11 mouse cellular contexts compared by ENCODE assay signal in the genomic region with DNA sequence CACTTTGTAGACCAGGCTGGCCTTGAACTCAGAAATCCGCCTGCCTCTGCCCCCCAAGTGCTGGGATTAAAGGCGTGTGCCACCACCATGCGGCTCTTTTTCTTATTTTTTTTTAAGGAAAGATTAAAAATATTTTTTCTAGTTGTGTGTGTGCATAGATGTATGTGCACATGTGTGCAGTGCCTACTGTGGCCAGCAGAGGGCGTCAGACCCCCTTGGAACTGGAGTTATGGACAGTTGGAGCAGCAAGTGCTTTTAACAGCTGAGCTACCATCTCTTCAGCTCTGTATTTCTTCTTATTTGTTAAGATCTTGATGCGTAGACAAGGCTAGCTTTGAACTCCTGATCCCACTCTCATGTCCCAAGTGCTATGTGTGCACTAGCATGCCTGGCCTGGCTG. TPM values are rescaled to one million over a fixed set of nuclear protein-coding genes. Genes with fewer than 3 reads are reported as not detected.
DNase-seq lines count a peak whose midpoint lies in the region; ATAC-seq and TF ChIP-seq lines count a peak whose summit lies in the region.
"Had no signal": no experiment of that assay in that cellular context is flagged by ENCODE, and none has a peak within 500 bp of the region (broad histone marks: within the 10 kb centered on the region; RNA-seq: fewer than 3 reads in every experiment).

No protein-coding gene starts in this region.

- no peak overlapping the region for H3K4me3 ChIP-seq in lung, embryonic 14.5 days (ENCODE audit: low read depth, low read length)
- H3K4me3 ChIP-seq: heart, embryonic 13.5 days had no signal

- 68% methylated on average over 5 of the region's 5 CpGs for WGBS in lung, embryonic 14.5 days

- H3K9ac ChIP-seq in lung, embryonic 14.5 days, result no peak overlapping the region
- H3K9ac ChIP-seq: heart, embryonic 13.5 days had no signal

- H3K4me2 ChIP-seq in lung, embryonic 14.5 days, result no peak overlapping the region
- H3K4me2 ChIP-seq: heart, embryonic 13.5 days had no signal

- TF ChIP-seq CTCF in lung, embryonic 14.5 days (IDR thresholded peaks at IDR 0.05; ENCODE audit: low read depth), result peak; percentile 62

- H3K4me1 ChIP-seq in lung, embryonic 14.5 days (ENCODE audit: insufficient read depth), result no peaks in the 10 kb centered on the region

- H3K9me3 ChIP-seq in lung, embryonic 14.5 days (ENCODE audit: low read depth, low read length), result no peaks in the 10 kb centered on the region

- H3K36me3 ChIP-seq in lung, embryonic 14.5 days (ENCODE audit: insufficient read depth), result no peaks in the 10 kb centered on the region; the same call in 1 of the 2 replicates

- no peak for ATAC-seq in lung, embryonic 14.5 days (ENCODE audit: insufficient read depth)

- no peaks in the 10 kb centered on the region for H3K27me3 ChIP-seq in lung, embryonic 14.5 days (ENCODE audit: insufficient read depth, low read length)
- H3K27me3 ChIP-seq: heart, embryonic 13.5 days had no signal

- DNase-seq in cerebellum, postnatal 14 days, result peak; percentile 36 to 78
- DNase-seq in cerebellum, adult 11 months, result no peak
- no peak for DNase-seq in lung, embryonic 14.5 days
- no peak for DNase-seq in lung, adult 18-20 months
- peak; percentile 38 for DNase-seq in c-Kit-positive CD71-positive TER-119-positive erythroid progenitor cells, embryonic 14.5 days (ENCODE audit: low spot score)
- peak; percentile 60 for DNase-seq in thymus, postnatal 14 days
- no peak for DNase-seq in layer of hippocampus, adult 9-10 months (ENCODE audit: low spot score)
- DNase-seq in layer of hippocampus, postnatal 25 days (ENCODE audit: extremely low spot score in 1 of 2, low spot score in 1 of 2), result no peak
- DNase-seq: cerebellum, adult 11-12 months had no signal

- H3K27ac ChIP-seq in lung, embryonic 14.5 days (ENCODE audit: low read depth), result no peak overlapping the region
- H3K27ac ChIP-seq: heart, embryonic 13.5 days; macrophage had no signal

RNA-seq across cellular contexts. Expression of gene Pafah2, which starts 13.2 kb away (rescaled TPM):
- polyA plus RNA-seq in lung, embryonic 14.5 days (2014; fragmentation: Nextera tagmentation; extraction: Ambion mirVana), result 10.5 and 12.2 TPM in 2 replicates
- 1 to 10 TPM; 5.0 to 7.6 TPM for total RNA-seq in layer of hippocampus, postnatal 25 days (2021)

RNA-seq across cellular contexts. Expression of gene Extl1, which starts 25.6 kb away (rescaled TPM):
- polyA plus RNA-seq in lung, embryonic 14.5 days (2014; fragmentation: Nextera tagmentation; extraction: Ambion mirVana), result 2.9 and 3.7 TPM in 2 replicates
- total RNA-seq in layer of hippocampus, postnatal 25 days (2021), result 10 to 100 TPM; 46.8 TPM

RNA-seq across cellular contexts. Expression of gene Stmn1, which starts 58.8 kb away (rescaled TPM):
- polyA plus RNA-seq in lung, embryonic 14.5 days (2014; fragmentation: Nextera tagmentation; extraction: Ambion mirVana), result 1,723 and 1,772 TPM in 2 replicates
- 100 to 1,000 TPM; 338 to 387 TPM for total RNA-seq in layer of hippocampus, postnatal 25 days (2021)

Comparison
In these comparisons a context has a peak if more than half of its experiments do, and no peak if none do; other contexts are left out.
1. DNase-seq: peak in cerebellum, postnatal 14 days (2 of 2), c-Kit-positive CD71-positive TER-119-positive erythroid progenitor cells, embryonic 14.5 days (single experiment) and thymus, postnatal 14 days (single experiment); none in cerebellum, adult 11 months (single experiment), lung, embryonic 14.5 days (single experiment), lung, adult 18-20 months (0 of 2), layer of hippocampus, adult 9-10 months (single experiment) and layer of hippocampus, postnatal 25 days (0 of 2).